ENCODE assay signal across 12 mouse cellular contexts in genomic region chr2:91634841-91635240, GRCm38 (mm10). TPM values are rescaled to one million over a fixed set of nuclear protein-coding genes. Genes with fewer than 3 reads are reported as not detected.
DNase-seq lines count a peak whose midpoint lies in the region; ATAC-seq and TF ChIP-seq lines count a peak whose summit lies in the region.
"Had no signal": no experiment of that assay in that cellular context is flagged by ENCODE, and none has a peak within 500 bp of the region (broad histone marks: within the 10 kb centered on the region; RNA-seq: fewer than 3 reads in every experiment).

No protein-coding gene starts in this region.

- DNase-seq in c-Kit-positive CD71-negative TER-119-negative erythroid progenitor cells, embryonic 14.5 days (ENCODE audit: low read depth): peak; percentile 35
- peak; percentile 43 to 57 for DNase-seq in cerebellum, postnatal 36 days
- DNase-seq in liver, postnatal 0 days: peak; percentile 66
- DNase-seq in T-cell, adult 2 months (ENCODE audit: low spot score): no peak
- no peak for DNase-seq in forebrain, embryonic 14.5 days (ENCODE audit: low spot score)
- no peak for DNase-seq in heart, adult 2 months
- DNase-seq: gastrocnemius, adult 2 months; lung, postnatal 10 days had no signal

- no peaks in the 10 kb centered on the region for H3K79me3 ChIP-seq in C2C12 (ENCODE audit: low read depth)

- H3K27me3 ChIP-seq in C2C12 (ENCODE audit: control insufficient read depth, insufficient read depth, insufficient read length): no peaks in the 10 kb centered on the region
- no peaks in the 10 kb centered on the region for H3K27me3 ChIP-seq in liver, postnatal 0 days (ENCODE audit: insufficient read depth, low read length)
- H3K27me3 ChIP-seq in heart, embryonic 11.5 days (ENCODE audit: control insufficient read depth, insufficient read depth, low read length): no peaks in the 10 kb centered on the region
- H3K27me3 ChIP-seq in forebrain, embryonic 14.5 days (replicated peaks; ENCODE audit: control insufficient read depth, insufficient read depth, low read length): no peaks in the 10 kb centered on the region
- no peaks in the 10 kb centered on the region for H3K27me3 ChIP-seq in heart, adult 2 months (ENCODE audit: control insufficient read depth, insufficient read depth, low read length)
- H3K27me3 ChIP-seq: intestine, embryonic 15.5 days had no signal

- no peak for TF ChIP-seq CTCF in C2C12 (IDR thresholded peaks at IDR 0.05; ENCODE audit: control insufficient read depth, insufficient read depth, insufficient read length)
- no peak for TF ChIP-seq CTCF in liver, postnatal 0 days (IDR thresholded peaks at IDR 0.05; ENCODE audit: low read depth)
- no peak for TF ChIP-seq CTCF in heart, adult 2 months (IDR thresholded peaks at IDR 0.05)

- no peak for TF ChIP-seq POLR2A in heart, adult 2 months (IDR thresholded peaks at IDR 0.05; ENCODE audit: insufficient read depth, low read depth, low read length)

- H3K79me2 ChIP-seq in C2C12 (ENCODE audit: control insufficient read depth, insufficient read depth): no peaks in the 10 kb centered on the region
- no peaks in the 10 kb centered on the region for H3K79me2 ChIP-seq in heart, adult 2 months (replicated peaks; ENCODE audit: control insufficient read depth, insufficient read depth, low read length)

- peak overlapping the region; percentile 95 for H3K27ac ChIP-seq in liver, postnatal 0 days (ENCODE audit: low read depth)
- H3K27ac ChIP-seq in heart, embryonic 11.5 days (ENCODE audit: low read depth, low read length): no peak overlapping the region
- no peak overlapping the region for H3K27ac ChIP-seq in forebrain, embryonic 14.5 days (ENCODE audit: low read depth, low read length)
- H3K27ac ChIP-seq in heart, adult 2 months: no peak overlapping the region
- H3K27ac ChIP-seq: gastrocnemius, adult 2 months; intestine, embryonic 15.5 days had no signal

- H3K9ac ChIP-seq in liver, postnatal 0 days (replicated peaks): peak overlapping the region; percentile 75
- H3K9ac ChIP-seq in heart, embryonic 11.5 days (ENCODE audit: low read depth, low read length): no peak overlapping the region
- no peak overlapping the region for H3K9ac ChIP-seq in forebrain, embryonic 14.5 days (ENCODE audit: low read length)
- no peak overlapping the region for H3K9ac ChIP-seq in heart, adult 2 months (ENCODE audit: low read depth, low read length)
- H3K9ac ChIP-seq: intestine, embryonic 15.5 days had no signal

- no peaks in the 10 kb centered on the region for H3K9me3 ChIP-seq in liver, postnatal 0 days (ENCODE audit: low read length)
- no peaks in the 10 kb centered on the region for H3K9me3 ChIP-seq in heart, embryonic 11.5 days (replicated peaks; ENCODE audit: control insufficient read depth, low read length)
- no peaks in the 10 kb centered on the region for H3K9me3 ChIP-seq in forebrain, embryonic 14.5 days (replicated peaks; ENCODE audit: control insufficient read depth, low read length)
- H3K9me3 ChIP-seq: intestine, embryonic 15.5 days had no signal

- H3ac ChIP-seq in C2C12 (ENCODE audit: control insufficient read depth, insufficient read length, low read depth): no peak overlapping the region

- H3K36me3 ChIP-seq in C2C12 (ENCODE audit: control insufficient read depth, insufficient read depth): no peaks in the 10 kb centered on the region
- H3K36me3 ChIP-seq in liver, postnatal 0 days (replicated peaks; ENCODE audit: insufficient read depth, low read length): 0 out of 2 replicates have a peak, but pooled peaks cover 2% of the 10 kb centered on the region
- no peaks in the 10 kb centered on the region for H3K36me3 ChIP-seq in heart, embryonic 11.5 days (ENCODE audit: control insufficient read depth, insufficient read depth, low read length)
- no peaks in the 10 kb centered on the region for H3K36me3 ChIP-seq in forebrain, embryonic 14.5 days (ENCODE audit: control insufficient read depth, insufficient read depth, low read length)
- no peaks in the 10 kb centered on the region for H3K36me3 ChIP-seq in heart, adult 2 months (ENCODE audit: control insufficient read depth, insufficient read depth, low read length)
- H3K36me3 ChIP-seq: intestine, embryonic 15.5 days had no signal

- intact Hi-C loops in heart, adult 2 months (cut with DNase I): no loop called here

- H3K4me1 ChIP-seq in liver, postnatal 0 days (ENCODE audit: insufficient read depth): peaks cover 25% of the 10 kb centered on the region
- H3K4me1 ChIP-seq in heart, embryonic 11.5 days (ENCODE audit: control insufficient read depth, insufficient read depth, low read length): no peaks in the 10 kb centered on the region
- H3K4me1 ChIP-seq in forebrain, embryonic 14.5 days (ENCODE audit: control insufficient read depth, insufficient read depth, low read length): no peaks in the 10 kb centered on the region
- H3K4me1 ChIP-seq in heart, adult 2 months (ENCODE audit: control insufficient read depth, insufficient read depth, low read length): no peaks in the 10 kb centered on the region
- H3K4me1 ChIP-seq: intestine, embryonic 15.5 days had no signal

- peak overlapping the region; percentile 64 for H3K4me2 ChIP-seq in liver, postnatal 0 days (ENCODE audit: low read depth, low read length)
- H3K4me2 ChIP-seq in heart, embryonic 11.5 days: no peak overlapping the region
- no peak overlapping the region for H3K4me2 ChIP-seq in forebrain, embryonic 14.5 days (ENCODE audit: low read length)
- H3K4me2 ChIP-seq: intestine, embryonic 15.5 days had no signal

- TF ChIP-seq EP300 in liver, postnatal 0 days (IDR thresholded peaks at IDR 0.05; ENCODE audit: low read depth): peak; percentile 75
- no peak for TF ChIP-seq EP300 in heart, adult 2 months (IDR thresholded peaks at IDR 0.05; ENCODE audit: insufficient read depth, low read depth, low read length)

- ATAC-seq in liver, postnatal 0 days: peak; percentile 44
- ATAC-seq in heart, embryonic 11.5 days (replicated peaks; ENCODE audit: insufficient number of reproducible peaks, low FRiP score, low TSS enrichment): no peak
- no peak for ATAC-seq in forebrain, embryonic 14.5 days
- ATAC-seq: intestine, embryonic 15.5 days had no signal

- 42% methylated on average over 9 of the region's 9 CpGs for WGBS in liver, postnatal 0 days (ENCODE audit: insufficient replicate concordance)
- WGBS in heart, embryonic 11.5 days (ENCODE audit: insufficient replicate concordance): 58% methylated on average over 9 of the region's 9 CpGs
- WGBS in forebrain, embryonic 14.5 days: 80% methylated on average over 9 of the region's 9 CpGs
- 74% methylated on average over 9 of the region's 9 CpGs for WGBS in heart, adult 2 months

- no peak overlapping the region for H3K4me3 ChIP-seq in C2C12 (ENCODE audit: insufficient read depth, poor library complexity, severe bottlenecking)
- peak overlapping the region; percentile 50 for H3K4me3 ChIP-seq in liver, postnatal 0 days (ENCODE audit: low read depth, low read length)
- no peak overlapping the region for H3K4me3 ChIP-seq in heart, embryonic 11.5 days (ENCODE audit: low read depth, low read length)
- no peak overlapping the region for H3K4me3 ChIP-seq in forebrain, embryonic 14.5 days (ENCODE audit: low read depth, low read length)
- no peak overlapping the region for H3K4me3 ChIP-seq in heart, adult 2 months
- H3K4me3 ChIP-seq: gastrocnemius, adult 2 months; intestine, embryonic 15.5 days had no signal

TF ChIP-seq in C2C12, 6 proteins besides CTCF, POLR2A, EP300 and RAD21:
- TF ChIP-seq MYOD1 (IDR thresholded peaks at IDR 0.05; ENCODE audit: control insufficient read depth, insufficient read length, low read depth) (peak; percentile 69), CEBPB (IDR thresholded peaks at IDR 0.05; ENCODE audit: low read depth) (no peak)

RNA-seq across cellular contexts. Expression of gene F2, which starts 1.4 kb away (rescaled TPM):
- polyA plus RNA-seq in C2C12 (2012; fragmentation: generic; extraction: Trizol): 0.04 TPM
- 1,300 and 1,356 TPM in 2 replicates for polyA plus RNA-seq in liver, postnatal 0 days (2015; fragmentation: Nextera tagmentation; extraction: Ambion mirVana)
- 0.34 and 3.0 TPM in 2 replicates for polyA plus RNA-seq in heart, embryonic 11.5 days (2014; fragmentation: Nextera tagmentation; extraction: Ambion mirVana)
- 0.11 and 0.14 TPM in 2 replicates for polyA plus RNA-seq in forebrain, embryonic 14.5 days (2014; fragmentation: Nextera tagmentation; extraction: Ambion mirVana)
- not detected for total RNA-seq in heart, adult 2 months (2021)
- polyA plus RNA-seq in heart, adult 2 months (2012; rRNA removed): 0.53 TPM in 1 of 2 replicates, not detected in the other
- total RNA-seq: layer of hippocampus, adult 18-20 months had no signal

RNA-seq across cellular contexts. Expression of gene Zfp408, which starts 14.8 kb away (rescaled TPM):
- 7.4 TPM for polyA plus RNA-seq in C2C12 (2012; fragmentation: generic; extraction: Trizol)
- polyA plus RNA-seq in liver, postnatal 0 days (2015; fragmentation: Nextera tagmentation; extraction: Ambion mirVana): 1.8 and 2.1 TPM in 2 replicates
- polyA plus RNA-seq in heart, embryonic 11.5 days (2014; fragmentation: Nextera tagmentation; extraction: Ambion mirVana): 5.8 and 6.2 TPM in 2 replicates
- 5.2 and 7.5 TPM in 2 replicates for polyA plus RNA-seq in forebrain, embryonic 14.5 days (2014; fragmentation: Nextera tagmentation; extraction: Ambion mirVana)
- total RNA-seq in heart, adult 2 months (2021): 1 to 10 TPM; 4.0 to 4.2 TPM
- polyA plus RNA-seq in heart, adult 2 months (2012; rRNA removed): 5.3 and 6.2 TPM in 2 replicates

RNA-seq across cellular contexts. Expression of gene Arhgap1, which starts 14.8 kb away (rescaled TPM):
- polyA plus RNA-seq in C2C12 (2012; fragmentation: generic; extraction: Trizol): 71.7 TPM
- polyA plus RNA-seq in liver, postnatal 0 days (2015; fragmentation: Nextera tagmentation; extraction: Ambion mirVana): 27.3 and 28.1 TPM in 2 replicates
- polyA plus RNA-seq in heart, embryonic 11.5 days (2014; fragmentation: Nextera tagmentation; extraction: Ambion mirVana): 186 and 191 TPM in 2 replicates
- polyA plus RNA-seq in forebrain, embryonic 14.5 days (2014; fragmentation: Nextera tagmentation; extraction: Ambion mirVana): 87.9 and 89.6 TPM in 2 replicates
- total RNA-seq in heart, adult 2 months (2021): 10 to 100 TPM; 18.6 to 20.7 TPM
- 39.0 and 39.7 TPM in 2 replicates for polyA plus RNA-seq in heart, adult 2 months (2012; rRNA removed)

Comparison
In these comparisons a context has a peak if more than half of its experiments do, and no peak if none do; other contexts are left out.
1. DNase-seq: peak in c-Kit-positive CD71-negative TER-119-negative erythroid progenitor cells, embryonic 14.5 days (single experiment), cerebellum, postnatal 36 days (2 of 2) and liver, postnatal 0 days (single experiment); none in T-cell, adult 2 months (single experiment), forebrain, embryonic 14.5 days (single experiment) and heart, adult 2 months (0 of 2).
2. RNA of gene F2, which starts 1.4 kb away (polyA plus RNA-seq): 1,300 to 1,356 TPM in liver, postnatal 0 days; 0.34 to 3.0 TPM in heart, embryonic 11.5 days, 0.11 to 0.14 TPM in forebrain, embryonic 14.5 days, 0.04 TPM in C2C12 (single experiment) and 0.53 TPM in heart, adult 2 months; every median in the first group is over 100 times any median in the second.